Mouse (Mus musculus) testis, adult 2 months (tissue): ENCODE data around the gene Zfp280b.

Experiments
- CTCF ChIP-seq: fragments of 200-500 bp; IDR thresholded peaks from 2 replicates; pipeline ENCODE4 v1.5.1; 2012; ENCODE audit warnings: low read depth, mild to moderate bottlenecking, inconsistent platforms, low read length, moderate library complexity; ENCODE audit not compliant: control insufficient read depth, insufficient read depth, insufficient replicate concordance
- POLR2A ChIP-seq: fragments of 200-500 bp; IDR thresholded peaks from 2 replicates; pipeline ENCODE4 v1.6.1; 2012; ENCODE audit warnings: low read depth, mild to moderate bottlenecking, inconsistent platforms, low read length, moderate library complexity; ENCODE audit not compliant: control insufficient read depth

GRCm38 (mm10) chr10:76012922-76013321, 19.5 kb upstream of the Zfp280b start:
- TF ChIP-seq POLR2A: no peak
- TF ChIP-seq CTCF: no peak
